Mouse (Mus musculus): ENCODE measurements around the gene Slc7a8.

- no peak for TF ChIP-seq CTCF (IDR thresholded peaks at IDR 0.05; ENCODE audit: borderline replicate concordance, insufficient read depth, low read length)
- TF ChIP-seq POLR2A (IDR thresholded peaks at IDR 0.05; ENCODE audit: low read depth, low read length): no peak
Measured at GRCm38 (mm10) chr14:54751768-54752167, 30.0 kb downstream of the Slc7a8 start.
